ENCODE assay signal across 31 mouse cellular contexts in genomic region chr9:73449216-73449615, GRCm38 (mm10).
A peak's percentile ranks its signal among the peaks of the same experiment; 100 is the strongest.
DNase-seq lines count a peak whose midpoint lies in the region; ATAC-seq and TF ChIP-seq lines count a peak whose summit lies in the region.
"Had no signal": no experiment of that assay in that cellular context is flagged by ENCODE, and none has a peak within 500 bp of the region (broad histone marks: within the 10 kb centered on the region; RNA-seq: fewer than 3 reads in every experiment).

No protein-coding gene starts in this region.

- TF ChIP-seq CTCF in hindbrain, postnatal 0 days (IDR thresholded peaks at IDR 0.05; ENCODE audit: low read depth) = peak; percentile 26; the same call in 1 of the 2 replicates
- peak; percentile 27 for TF ChIP-seq CTCF in liver, postnatal 0 days (IDR thresholded peaks at IDR 0.05; ENCODE audit: low read depth)

- H3K4me3 ChIP-seq in hindbrain, postnatal 0 days (ENCODE audit: low read length) = no peak overlapping the region
- H3K4me3 ChIP-seq in hindbrain, embryonic 10.5 days = no peak overlapping the region
- H3K4me3 ChIP-seq in liver, postnatal 0 days (ENCODE audit: low read depth, low read length) = no peak overlapping the region
- H3K4me3 ChIP-seq in liver, embryonic 12.5 days = no peak overlapping the region
- H3K4me3 ChIP-seq: embryonic facial prominence, embryonic 12.5 days; forebrain, embryonic 15.5 days; gastrocnemius, adult 2 months; heart, adult 2 months; heart, embryonic 13.5 days; kidney, embryonic 15.5 days; limb, embryonic 13.5 days had no signal

- no peak overlapping the region for H3K4me2 ChIP-seq in hindbrain, postnatal 0 days (ENCODE audit: low read depth, low read length)
- no peak overlapping the region for H3K4me2 ChIP-seq in liver, postnatal 0 days (ENCODE audit: low read depth, low read length)
- H3K4me2 ChIP-seq in liver, embryonic 12.5 days = no peak overlapping the region
- H3K4me2 ChIP-seq: embryonic facial prominence, embryonic 12.5 days; forebrain, embryonic 15.5 days; heart, embryonic 13.5 days; kidney, embryonic 15.5 days; limb, embryonic 13.5 days; liver, embryonic 11.5 days had no signal

- H3K4me1 ChIP-seq in hindbrain, postnatal 0 days (ENCODE audit: insufficient read depth, low read length) = no peaks in the 10 kb centered on the region
- no peaks in the 10 kb centered on the region for H3K4me1 ChIP-seq in hindbrain, embryonic 10.5 days (replicated peaks)
- H3K4me1 ChIP-seq in liver, postnatal 0 days (ENCODE audit: insufficient read depth) = no peaks in the 10 kb centered on the region
- H3K4me1 ChIP-seq in liver, embryonic 12.5 days = no peaks in the 10 kb centered on the region
- H3K4me1 ChIP-seq: embryonic facial prominence, embryonic 12.5 days; forebrain, embryonic 15.5 days; heart, embryonic 13.5 days; kidney, embryonic 15.5 days; limb, embryonic 13.5 days had no signal

- no peak overlapping the region for H3K27ac ChIP-seq in hindbrain, postnatal 0 days
- no peak overlapping the region for H3K27ac ChIP-seq in hindbrain, embryonic 10.5 days
- no peak overlapping the region for H3K27ac ChIP-seq in liver, postnatal 0 days (ENCODE audit: low read depth)
- no peak overlapping the region for H3K27ac ChIP-seq in liver, embryonic 12.5 days
- H3K27ac ChIP-seq: embryonic facial prominence, embryonic 12.5 days; forebrain, embryonic 15.5 days; gastrocnemius, adult 2 months; heart, adult 2 months; heart, embryonic 13.5 days; kidney, embryonic 15.5 days; limb, embryonic 13.5 days; stomach, postnatal 0 days had no signal

- H3K9me3 ChIP-seq in hindbrain, postnatal 0 days (ENCODE audit: low read length) = no peaks in the 10 kb centered on the region
- no peaks in the 10 kb centered on the region for H3K9me3 ChIP-seq in hindbrain, embryonic 10.5 days
- H3K9me3 ChIP-seq in liver, postnatal 0 days (ENCODE audit: low read length) = no peaks in the 10 kb centered on the region
- H3K9me3 ChIP-seq in liver, embryonic 12.5 days (replicated peaks) = no peaks in the 10 kb centered on the region
- H3K9me3 ChIP-seq: embryonic facial prominence, embryonic 12.5 days; forebrain, embryonic 15.5 days; kidney, embryonic 15.5 days had no signal

- DNase-seq in hindbrain, postnatal 0 days (ENCODE audit: low spot score) = no peak
- no peak for DNase-seq in hindbrain, embryonic 10.5 days (ENCODE audit: low spot score)
- DNase-seq in liver, postnatal 0 days = no peak
- DNase-seq in ES-CJ7 (ENCODE audit: low read depth, low spot score) (peak; percentile 26), ZHBTc4 (ENCODE audit: low read depth, low spot score) (peak; percentile 62)
- no peak for DNase-seq in gastrocnemius, postnatal 10 days
- DNase-seq in layer of hippocampus, postnatal 10 days (ENCODE audit: low spot score in 2 of 2) = no peak
- DNase-seq: adrenal gland, adult 2 months; adrenal gland, postnatal 36 days; cerebellum, adult 9-11 months; embryo, embryonic 11 days; gastrocnemius, adult 2 months; heart, adult 2 months; heart, postnatal 10 days; kidney, adult 11 months; kidney, postnatal 36 days; lung, adult 2 months; lung, postnatal 14 days; right cerebral cortex, adult 18-20 months; thymus, adult 18-20 months; thymus, postnatal 25 days had no signal

- no peak for ATAC-seq in hindbrain, postnatal 0 days
- no peak for ATAC-seq in liver, postnatal 0 days
- no peak for ATAC-seq in liver, embryonic 12.5 days
- ATAC-seq: activated CD4-positive, CD25-positive, alpha-beta regulatory T cell, adult 4 months; forebrain, embryonic 15.5 days had no signal

- H3K36me3 ChIP-seq in hindbrain, postnatal 0 days (ENCODE audit: insufficient read depth, low read length) = no peaks in the 10 kb centered on the region
- H3K36me3 ChIP-seq in hindbrain, embryonic 10.5 days = no peaks in the 10 kb centered on the region
- H3K36me3 ChIP-seq in liver, postnatal 0 days (replicated peaks; ENCODE audit: insufficient read depth, low read length) = no peaks in the 10 kb centered on the region
- no peaks in the 10 kb centered on the region for H3K36me3 ChIP-seq in liver, embryonic 12.5 days
- H3K36me3 ChIP-seq: embryonic facial prominence, embryonic 12.5 days; forebrain, embryonic 15.5 days; G1E; heart, embryonic 13.5 days; kidney, embryonic 15.5 days; limb, embryonic 13.5 days had no signal

- no peaks in the 10 kb centered on the region for H3K27me3 ChIP-seq in hindbrain, postnatal 0 days (ENCODE audit: insufficient read depth, low read length)
- H3K27me3 ChIP-seq in hindbrain, embryonic 10.5 days (ENCODE audit: insufficient read depth, poor library complexity, severe bottlenecking) = no peaks in the 10 kb centered on the region
- H3K27me3 ChIP-seq in liver, postnatal 0 days (ENCODE audit: insufficient read depth, low read length) = no peaks in the 10 kb centered on the region
- H3K27me3 ChIP-seq in liver, embryonic 12.5 days (replicated peaks) = no peaks in the 10 kb centered on the region
- H3K27me3 ChIP-seq: embryonic facial prominence, embryonic 12.5 days; forebrain, embryonic 15.5 days; heart, embryonic 13.5 days; kidney, embryonic 15.5 days; limb, embryonic 13.5 days had no signal

- no peak for TF ChIP-seq EP300 in liver, postnatal 0 days (IDR thresholded peaks at IDR 0.05; ENCODE audit: low read depth)

- no peak overlapping the region for H3K9ac ChIP-seq in hindbrain, postnatal 0 days (replicated peaks; ENCODE audit: low read length)
- H3K9ac ChIP-seq in liver, postnatal 0 days (replicated peaks) = no peak overlapping the region
- no peak overlapping the region for H3K9ac ChIP-seq in liver, embryonic 12.5 days
- H3K9ac ChIP-seq: embryonic facial prominence, embryonic 12.5 days; forebrain, embryonic 15.5 days; heart, embryonic 13.5 days; kidney, embryonic 15.5 days; limb, embryonic 13.5 days had no signal

Comparison
In these comparisons a context has a peak if more than half of its experiments do, and no peak if none do; other contexts are left out.
1. DNase-seq: peak in ES-CJ7 (single experiment) and ZHBTc4 (single experiment); none in hindbrain, postnatal 0 days (single experiment), hindbrain, embryonic 10.5 days (single experiment), liver, postnatal 0 days (single experiment), gastrocnemius, postnatal 10 days (single experiment) and layer of hippocampus, postnatal 10 days (0 of 2).